Mouse (Mus musculus): ENCODE data around the gene Olfr282. TPM values are rescaled to one million over a fixed set of nuclear protein-coding genes. Genes with fewer than 3 reads are reported as not detected.
A peak's percentile ranks its signal among the peaks of the same experiment; 100 is the strongest.
"Not testable (repeated sequence)": the region's sequence is repeated elsewhere in the genome, so short reads cannot be mapped to it uniquely, and the experiment has no call there.

The Olfr282 gene
- not detected in 2 replicates for total RNA-seq (2012; rRNA removed)
- polyA plus RNA-seq (2012; ENCODE audit: insufficient read depth in 1 of 2, insufficient read length in 2 of 2, low read depth in 1 of 2, low replicate concordance in 2 of 2, missing spikeins in 1 of 2), result under 1 TPM in 1 of 2 experiments, not detected in 1; 0.18 TPM

DNA sequence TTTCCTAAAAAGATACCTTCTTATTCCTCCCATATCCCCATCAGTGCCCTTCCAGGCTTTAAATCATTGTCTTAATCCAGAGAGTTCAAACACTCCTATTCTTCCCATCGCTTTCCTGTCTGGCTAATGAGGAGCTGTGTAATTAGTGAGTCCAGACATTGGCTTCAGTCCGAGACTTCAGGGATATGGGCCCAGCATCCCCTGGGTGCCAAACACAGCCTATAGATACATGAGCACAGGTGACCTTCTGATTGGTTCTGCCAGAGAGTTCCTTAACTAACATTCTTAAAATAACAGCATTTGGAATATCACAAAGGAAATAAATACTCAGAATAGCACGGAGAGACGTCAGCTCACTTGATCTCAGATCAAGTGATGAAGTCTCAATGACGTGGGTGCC, at the start of gene Olfr282:
Gene Olfr282 (plus strand): TSS at position 301 of the 400 bp plus-strand sequence.
- not testable (repeated sequence) for H3K79me2 ChIP-seq (ENCODE audit: control insufficient read depth, insufficient read depth, low read length, poor library complexity); H3K36me3 ChIP-seq (ENCODE audit: control insufficient read depth in 1 of 2, insufficient read depth in 2 of 2, low read length in 2 of 2); H3K9me3 ChIP-seq (replicated peaks; ENCODE audit: insufficient read depth, low read length); H3K4me3 ChIP-seq (ENCODE audit: control insufficient read depth in 1 of 2, insufficient read depth in 1 of 2, low read depth in 2 of 2, low read length in 2 of 2); H3K27ac ChIP-seq (ENCODE audit: control insufficient read depth, low read depth, low read length); DNase-seq (ENCODE audit: low read depth, low spot score); H3K4me1 ChIP-seq (ENCODE audit: control insufficient read depth in 1 of 2, insufficient read depth in 2 of 2, low read length in 2 of 2); H3K9ac ChIP-seq (ENCODE audit: control insufficient read depth, low read depth, low read length, poor library complexity, severe bottlenecking)
- peaks cover 20 to 62% of the 10 kb centered on the region in 2 experiments for H3K27me3 ChIP-seq (ENCODE audit: control insufficient read depth in 1 of 2, insufficient read depth in 2 of 2, low read length in 2 of 2)

DNA sequence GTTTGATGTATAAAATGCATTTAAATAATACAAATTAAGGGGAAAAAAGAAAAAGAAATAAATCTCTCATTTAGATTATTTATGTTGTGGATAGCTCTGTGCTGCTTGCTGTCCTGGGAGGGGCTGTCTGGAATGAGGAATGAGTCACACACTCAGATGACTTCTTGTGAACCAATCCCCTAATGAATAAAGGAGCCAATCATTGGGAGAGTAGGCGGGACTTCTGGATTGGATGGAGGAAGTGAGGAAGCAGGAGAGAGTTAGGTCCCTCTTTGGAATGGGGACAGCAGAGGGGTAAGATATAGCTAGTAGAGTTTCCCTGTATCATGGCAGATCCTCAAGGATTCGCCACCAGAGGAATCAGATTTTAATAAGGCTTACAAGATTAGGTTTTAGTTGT, 43.4 kb upstream of the Olfr282 start:
- H3K27me3 ChIP-seq (ENCODE audit: control insufficient read depth in 1 of 2, insufficient read depth in 2 of 2, low read length in 2 of 2), result no peaks in the 10 kb centered on the region; a peak in 1 of 4 replicates
- H3K4me1 ChIP-seq (ENCODE audit: control insufficient read depth in 1 of 2, insufficient read depth in 2 of 2, low read length in 2 of 2), result peaks cover 0 to 8% of the 10 kb centered on the region in 2 experiments; a peak in 1 of 4 replicates
- DNase-seq (ENCODE audit: low read depth, low spot score), result peak; percentile 71
- H3K9me3 ChIP-seq (replicated peaks; ENCODE audit: insufficient read depth, low read length), result no peaks in the 10 kb centered on the region
- H3K79me2 ChIP-seq (ENCODE audit: control insufficient read depth, insufficient read depth, low read length, poor library complexity), result no peaks in the 10 kb centered on the region
- no peak overlapping the region for H3K9ac ChIP-seq (ENCODE audit: control insufficient read depth, low read depth, low read length, poor library complexity, severe bottlenecking)
- H3K36me3 ChIP-seq (ENCODE audit: control insufficient read depth in 1 of 2, insufficient read depth in 2 of 2, low read length in 2 of 2), result no peaks in the 10 kb centered on the region; a peak in 1 of 4 replicates
- TF ChIP-seq MAX (IDR thresholded peaks at IDR 0.05; ENCODE audit: low read length), result no peak
- no peak for TF ChIP-seq MAZ (IDR thresholded peaks at IDR 0.05; ENCODE audit: low read depth, low read length)
- TF ChIP-seq POLR2A (IDR thresholded peaks at IDR 0.05; ENCODE audit: control insufficient read depth in 1 of 2, insufficient read depth in 1 of 2, low read depth in 1 of 2, low read length in 2 of 2, poor library complexity in 1 of 2), result peak in 1 of 2 experiments; percentile 27; a peak in 1 of 4 replicates
- no peak for TF ChIP-seq TCF12 (IDR thresholded peaks at IDR 0.05; ENCODE audit: low read depth, low read length)
- no peak for TF ChIP-seq MYC (IDR thresholded peaks at IDR 0.05; ENCODE audit: low read depth, low read length)
- no peak for TF ChIP-seq ZMIZ1 (IDR thresholded peaks at IDR 0.05; ENCODE audit: low read depth, low read length)
- TF ChIP-seq ELF1 (IDR thresholded peaks at IDR 0.05; ENCODE audit: low read depth, low read length), result peak; percentile 42; the same call in 1 of the 2 replicates
- no peak for TF ChIP-seq GABPA (IDR thresholded peaks at IDR 0.05; ENCODE audit: low read depth, low read length)
- no peak for TF ChIP-seq MXI1 (IDR thresholded peaks at IDR 0.05; ENCODE audit: low read depth, low read length)
- peak; percentile 46; the same call in 1 of the 2 replicates for TF ChIP-seq JUND (IDR thresholded peaks at IDR 0.05; ENCODE audit: low read depth, low read length)
- no peak for TF ChIP-seq USF2 (IDR thresholded peaks at IDR 0.05; ENCODE audit: borderline replicate concordance in 1 of 2, insufficient read depth in 1 of 2, low read depth in 1 of 2, low read length in 2 of 2)
- peak; percentile 37; the same call in 1 of the 2 replicates for TF ChIP-seq USF1 (IDR thresholded peaks at IDR 0.05; ENCODE audit: low read depth, low read length)
- TF ChIP-seq CHD2 (IDR thresholded peaks at IDR 0.05; ENCODE audit: low read length), result no peak
- TF ChIP-seq MYB (IDR thresholded peaks at IDR 0.05; ENCODE audit: low read depth, low read length), result no peak
- TF ChIP-seq NELFE (IDR thresholded peaks at IDR 0.05; ENCODE audit: low read depth, low read length), result no peak
- TF ChIP-seq BHLHE40 (IDR thresholded peaks at IDR 0.05; ENCODE audit: borderline replicate concordance, low read depth, low read length), result no peak
- no peak overlapping the region for H3K27ac ChIP-seq (ENCODE audit: control insufficient read depth, low read depth, low read length)
- H3K4me3 ChIP-seq (ENCODE audit: control insufficient read depth in 1 of 2, insufficient read depth in 1 of 2, low read depth in 2 of 2, low read length in 2 of 2), result no peak overlapping the region

All from MEL (cell line).